Mouse (Mus musculus) neural tube, embryonic 12.5 days (tissue): ENCODE results near the gene 4930562C15Rik. TPM values are rescaled to one million over a fixed set of nuclear protein-coding genes. Genes with fewer than 3 reads are reported as not detected.

Experiments used
- ATAC-seq: fragments of 200-750 bp; cut with Nextera tagmentation; 2 replicates; pipeline ENCODE4 v1.8.0; 2017; ENCODE audit warnings: low read depth, mild to moderate bottlenecking, moderate TSS enrichment, moderate library complexity; ENCODE audit not compliant: low FRiP score
- H3K27ac ChIP-seq: fragments of 300-500 bp; sonication (generic); 2 replicates; pipeline ENCODE4 v1.5.1; 2016
- H3K27me3 ChIP-seq: fragments of 300-500 bp; sonication (generic); replicated peaks from 2 replicates; pipeline ENCODE4 v1.6.1; 2016; ENCODE audit warnings: mild to moderate bottlenecking
- H3K36me3 ChIP-seq: fragments of 300-500 bp; sonication (generic); 2 replicates; pipeline ENCODE4 v1.6.1; 2016; ENCODE audit warnings: mild to moderate bottlenecking
- H3K4me1 ChIP-seq: fragments of 300-500 bp; sonication (generic); 2 replicates; pipeline ENCODE4 v1.6.1; 2016
- H3K4me2 ChIP-seq: fragments of 300-500 bp; sonication (generic); replicated peaks from 2 replicates; pipeline ENCODE4 v1.6.1; 2016; ENCODE audit warnings: mild to moderate bottlenecking
- H3K4me3 ChIP-seq: fragments of 300-500 bp; sonication (generic); 2 replicates; pipeline ENCODE4 v1.5.1; 2016
- H3K9ac ChIP-seq: fragments of 300-500 bp; sonication (generic); 2 replicates; pipeline ENCODE4 v1.6.1; 2016; ENCODE audit warnings: mild to moderate bottlenecking
- H3K9me3 ChIP-seq: fragments of 300-500 bp; sonication (generic); 2 replicates; pipeline ENCODE4 v1.6.1; 2016; ENCODE audit warnings: mild to moderate bottlenecking
- WGBS: fragments of 180-500 bp; shearing (Covaris S2); methylation state at CpG from one replicate; pipeline ENCODE4 v1.1.7; 2016; 5-methylcytosine and 5-hydroxymethylcytosine counted together
- polyA plus RNA-seq: library from polyadenylated mRNA; unstranded; fragments of >200 nt; fragmentation: Nextera tagmentation; extraction: Ambion mirVana; gene quantifications from 2 replicates; pipeline ENCODE4 v1.2.1, GENCODE M21; 2016

Gene 4930562C15Rik
- polyA plus RNA-seq, 1 experiment from 2014 or later = 0.27 TPM

DNA sequence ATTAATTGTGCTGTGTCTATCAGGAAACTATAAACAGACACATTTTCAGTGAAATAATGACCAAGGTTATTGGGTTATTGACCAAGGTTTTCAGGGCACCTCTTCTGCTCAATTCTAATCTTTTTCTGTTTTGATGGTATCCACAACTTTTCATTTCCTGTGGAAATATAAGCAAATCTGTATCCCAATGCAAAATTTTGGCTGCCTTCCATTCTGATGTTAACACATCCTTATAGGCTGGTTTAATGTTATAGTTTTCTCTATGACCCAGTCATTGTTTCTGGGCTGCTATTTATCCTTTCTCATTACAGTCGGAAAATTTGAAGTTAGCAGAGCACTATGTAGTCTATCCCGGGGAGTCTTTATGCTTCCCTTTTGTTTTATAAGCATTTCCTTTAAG lies 64.5 kb downstream of the 4930562C15Rik start:
- no peaks in the 10 kb centered on the region for H3K9me3 ChIP-seq
- H3K27ac ChIP-seq = no peak overlapping the region
- no peak overlapping the region for H3K4me3 ChIP-seq
- H3K36me3 ChIP-seq = no peaks in the 10 kb centered on the region
- H3K4me1 ChIP-seq = no peaks in the 10 kb centered on the region; the same call in 1 of the 2 replicates
- H3K9ac ChIP-seq = no peak overlapping the region
- no peaks in the 10 kb centered on the region for H3K27me3 ChIP-seq
- no peak for ATAC-seq
- no peak overlapping the region for H3K4me2 ChIP-seq
- 84% methylated on average over 2 of the region's 2 CpGs for WGBS

DNA sequence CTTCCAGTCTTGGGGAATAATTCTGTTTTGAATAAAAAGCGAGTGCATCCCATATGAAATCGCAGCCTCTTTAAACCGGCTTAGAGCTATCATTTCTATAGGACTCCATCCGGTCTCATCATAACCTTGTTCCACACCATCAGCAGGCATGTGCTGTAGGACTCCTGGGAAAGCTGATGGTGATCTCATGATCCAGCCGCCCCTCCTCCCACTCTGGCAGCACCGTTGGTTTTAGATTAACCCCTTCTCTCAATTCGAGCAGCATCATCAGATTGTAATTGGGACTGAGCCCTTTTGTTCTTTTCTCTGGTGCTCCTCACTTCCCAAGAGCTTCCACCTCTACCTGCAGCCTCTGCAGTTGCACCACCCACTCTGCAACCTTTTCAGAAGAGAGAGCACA lies 66.0 kb downstream of the 4930562C15Rik start:
- H3K27me3 ChIP-seq = no peaks in the 10 kb centered on the region

GRCm38 (mm10) chr16:4902390-4902789 lies 67.2 kb downstream of the 4930562C15Rik start:
- ATAC-seq = no peak
- no peaks in the 10 kb centered on the region for H3K4me1 ChIP-seq
- no peak overlapping the region for H3K4me2 ChIP-seq
- no peak overlapping the region for H3K4me3 ChIP-seq
- 84% methylated on average over 2 of the region's 2 CpGs for WGBS
- H3K9me3 ChIP-seq = no peaks in the 10 kb centered on the region
- no peak overlapping the region for H3K27ac ChIP-seq
- 0 out of 2 replicates have a peak, but pooled peaks cover 1% of the 10 kb centered on the region for H3K36me3 ChIP-seq
- H3K27me3 ChIP-seq = no peaks in the 10 kb centered on the region
- no peak overlapping the region for H3K9ac ChIP-seq

More for the DNA sequence above, 66.0 kb downstream of the 4930562C15Rik start:
- H3K4me1 ChIP-seq = no peaks in the 10 kb centered on the region; the same call in 1 of the 2 replicates
- no peaks in the 10 kb centered on the region for H3K9me3 ChIP-seq
- no peak overlapping the region for H3K27ac ChIP-seq
- 64% methylated on average over 7 of the region's 7 CpGs for WGBS
- no peaks in the 10 kb centered on the region for H3K36me3 ChIP-seq
- H3K9ac ChIP-seq = no peak overlapping the region
- no peak for ATAC-seq
- no peak overlapping the region for H3K4me2 ChIP-seq
- H3K4me3 ChIP-seq = no peak overlapping the region

- Histone ChIP-seq H3K27me3 (no peaks in the 10 kb centered on the region), H3K9me3 (no peaks in the 10 kb centered on the region), H3K36me3 (0 out of 2 replicates have a peak, but pooled peaks cover 3% of the 10 kb centered on the region), H3K4me2 (no peak overlapping the region), H3K4me3 (no peak overlapping the region), H3K9ac (no peak overlapping the region), H3K4me1 (no peaks in the 10 kb centered on the region), H3K27ac (no peak overlapping the region)
- no peak for ATAC-seq
- 86% methylated on average over 6 of the region's 6 CpGs for WGBS
Observed at GRCm38 (mm10) chr16:4903491-4904102, 68.4 kb downstream of the 4930562C15Rik start.

DNA sequence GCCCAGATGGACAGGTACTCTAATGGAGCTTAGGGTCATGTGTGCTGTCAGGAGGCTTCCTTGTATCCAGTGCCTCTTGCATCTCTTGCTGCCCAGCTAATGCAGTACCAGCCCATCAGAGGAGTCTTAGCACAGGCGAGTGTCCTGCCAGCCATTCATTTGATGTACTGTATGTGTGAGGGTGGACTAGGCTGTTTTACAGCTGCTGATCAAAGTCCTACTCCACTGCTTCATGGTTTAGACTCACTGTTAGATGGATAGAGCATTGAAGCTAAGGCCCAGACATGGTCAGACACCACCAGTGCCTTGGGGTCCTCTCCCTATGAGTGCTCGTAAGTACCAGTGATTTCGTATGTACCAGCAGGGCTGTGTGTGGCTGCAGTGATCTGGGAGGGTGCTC lies 69.7 kb downstream of the 4930562C15Rik start:
- no peaks in the 10 kb centered on the region for H3K27me3 ChIP-seq
- H3K9me3 ChIP-seq = no peaks in the 10 kb centered on the region
- H3K27ac ChIP-seq = no peak overlapping the region
- H3K9ac ChIP-seq = no peak overlapping the region
- no peak overlapping the region for H3K4me2 ChIP-seq
- no peak for ATAC-seq
- WGBS = 91% methylated on average over 3 of the region's 3 CpGs
- no peak overlapping the region for H3K4me3 ChIP-seq
- peaks cover 11% of the 10 kb centered on the region; the same call in 1 of the 2 replicates for H3K36me3 ChIP-seq
- H3K4me1 ChIP-seq = no peaks in the 10 kb centered on the region

- 71% methylated on average over 1 of the region's 1 CpGs for WGBS
- Histone ChIP-seq H3K27ac (no peak overlapping the region), H3K4me1 (no peaks in the 10 kb centered on the region)
Observed at GRCm38 (mm10) chr16:4905591-4905990, 70.4 kb downstream of the 4930562C15Rik start.

GRCm38 (mm10) chr16:4906559-4906958 lies 71.3 kb downstream of the 4930562C15Rik start:
- H3K4me1 ChIP-seq = no peaks in the 10 kb centered on the region
- peaks cover 25% of the 10 kb centered on the region for H3K36me3 ChIP-seq

More at GRCm38 (mm10) chr16:4905591-4905990, 70.4 kb downstream of the 4930562C15Rik start:
- Histone ChIP-seq H3K36me3 (peaks cover 16% of the 10 kb centered on the region), H3K4me2 (no peak overlapping the region), H3K9ac (no peak overlapping the region), H3K4me3 (no peak overlapping the region), H3K9me3 (no peaks in the 10 kb centered on the region), H3K27me3 (no peaks in the 10 kb centered on the region)
- ATAC-seq = no peak

DNA sequence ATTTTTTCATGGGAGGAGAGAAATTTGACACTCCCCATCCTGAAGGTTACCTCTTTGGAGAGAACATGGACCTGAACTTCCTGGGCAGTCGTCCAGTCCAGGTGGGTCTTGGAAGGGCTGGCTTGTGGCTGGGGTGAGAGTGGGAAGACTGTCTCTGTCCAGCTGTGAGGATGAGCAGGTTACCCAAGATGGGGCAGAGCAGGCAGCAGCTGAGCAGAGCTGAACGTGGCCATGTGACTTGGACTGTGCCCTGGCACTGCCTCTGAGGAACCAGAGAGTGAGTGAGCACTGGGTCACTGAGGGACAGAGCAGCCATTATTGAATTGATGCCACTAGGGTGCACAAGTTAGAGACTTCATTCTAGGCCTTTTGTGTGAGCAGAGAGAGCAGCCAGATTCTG lies 72.2 kb downstream of the 4930562C15Rik start:
- Histone ChIP-seq H3K4me2 (no peak overlapping the region), H3K4me1 (no peaks in the 10 kb centered on the region), H3K27me3 (no peaks in the 10 kb centered on the region), H3K9ac (no peak overlapping the region), H3K27ac (no peak overlapping the region), H3K36me3 (peaks cover 34% of the 10 kb centered on the region), H3K4me3 (no peak overlapping the region), H3K9me3 (no peaks in the 10 kb centered on the region)
- ATAC-seq = no peak
- WGBS = 84% methylated on average over 2 of the region's 2 CpGs

More at GRCm38 (mm10) chr16:4906559-4906958, 71.3 kb downstream of the 4930562C15Rik start:
- no peaks in the 10 kb centered on the region for H3K9me3 ChIP-seq
- H3K27ac ChIP-seq = no peak overlapping the region
- H3K27me3 ChIP-seq = no peaks in the 10 kb centered on the region
- no peak overlapping the region for H3K9ac ChIP-seq
- no peak for ATAC-seq
- H3K4me2 ChIP-seq = no peak overlapping the region
- H3K4me3 ChIP-seq = no peak overlapping the region

- H3K9me3 ChIP-seq = no peaks in the 10 kb centered on the region
- no peaks in the 10 kb centered on the region for H3K27me3 ChIP-seq
- no peak overlapping the region for H3K27ac ChIP-seq
- 47% methylated on average over 4 of the region's 5 CpGs for WGBS
- no peak for ATAC-seq
- peaks cover 38% of the 10 kb centered on the region for H3K36me3 ChIP-seq
- H3K4me2 ChIP-seq = no peak overlapping the region
- no peak overlapping the region for H3K9ac ChIP-seq
- H3K4me1 ChIP-seq = no peaks in the 10 kb centered on the region
- H3K4me3 ChIP-seq = no peak overlapping the region
Observed at GRCm38 (mm10) chr16:4907972-4908371, 72.8 kb downstream of the 4930562C15Rik start.

DNA sequence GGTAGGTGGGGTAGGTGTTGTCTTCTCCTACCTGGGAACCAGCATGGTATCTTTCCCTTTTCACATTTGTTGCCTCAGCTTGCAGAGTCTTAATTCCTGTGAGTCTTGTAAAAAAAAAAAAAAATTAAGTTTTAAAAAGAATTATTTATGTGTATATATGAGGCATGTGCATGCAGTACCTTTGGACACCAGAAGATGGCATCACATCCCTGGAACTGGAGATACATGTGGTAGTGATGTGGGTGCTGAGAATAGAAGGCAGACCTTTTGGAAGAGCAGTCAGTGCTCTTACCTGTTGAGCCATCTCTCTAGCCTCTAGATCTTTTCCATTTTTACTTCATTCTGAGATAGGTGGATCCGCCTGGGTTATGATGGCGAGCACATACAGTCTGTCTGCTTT lies 74.5 kb downstream of the 4930562C15Rik start:
- no peak overlapping the region for H3K4me2 ChIP-seq
- 99% methylated on average over 2 of the region's 2 CpGs for WGBS
- H3K4me3 ChIP-seq = no peak overlapping the region
- H3K36me3 ChIP-seq = peaks cover 38% of the 10 kb centered on the region
- no peaks in the 10 kb centered on the region for H3K4me1 ChIP-seq
- ATAC-seq = no peak
- H3K9me3 ChIP-seq = no peaks in the 10 kb centered on the region
- no peak overlapping the region for H3K27ac ChIP-seq
- H3K9ac ChIP-seq = no peak overlapping the region
- no peaks in the 10 kb centered on the region for H3K27me3 ChIP-seq

DNA sequence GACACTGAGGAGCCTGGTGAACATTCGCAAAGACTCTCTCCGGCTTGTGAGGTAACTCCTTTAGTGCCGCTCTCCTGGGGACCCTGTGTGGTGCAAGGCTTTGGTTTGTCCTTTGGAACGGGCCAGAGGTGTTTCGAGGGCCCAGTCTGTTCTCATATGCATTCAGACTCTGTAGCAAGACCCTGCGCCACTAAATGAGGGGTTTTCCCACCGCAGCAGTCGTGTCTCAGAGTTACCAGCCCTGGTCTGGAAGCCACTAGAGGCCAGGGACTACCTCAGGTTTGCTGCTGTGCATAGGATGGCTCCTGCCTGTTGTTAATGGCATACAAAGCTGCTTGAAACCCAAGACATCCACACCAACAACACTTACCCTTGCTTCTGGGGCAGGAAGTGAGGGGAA lies 75.5 kb downstream of the 4930562C15Rik start:
- Histone ChIP-seq H3K4me3 (no peak overlapping the region), H3K27ac (no peak overlapping the region), H3K27me3 (no peaks in the 10 kb centered on the region), H3K36me3 (peaks cover 45% of the 10 kb centered on the region), H3K4me2 (no peak overlapping the region), H3K4me1 (no peaks in the 10 kb centered on the region), H3K9ac (no peak overlapping the region), H3K9me3 (no peaks in the 10 kb centered on the region)
- no peak for ATAC-seq
- WGBS = 94% methylated on average over 8 of the region's 8 CpGs

DNA sequence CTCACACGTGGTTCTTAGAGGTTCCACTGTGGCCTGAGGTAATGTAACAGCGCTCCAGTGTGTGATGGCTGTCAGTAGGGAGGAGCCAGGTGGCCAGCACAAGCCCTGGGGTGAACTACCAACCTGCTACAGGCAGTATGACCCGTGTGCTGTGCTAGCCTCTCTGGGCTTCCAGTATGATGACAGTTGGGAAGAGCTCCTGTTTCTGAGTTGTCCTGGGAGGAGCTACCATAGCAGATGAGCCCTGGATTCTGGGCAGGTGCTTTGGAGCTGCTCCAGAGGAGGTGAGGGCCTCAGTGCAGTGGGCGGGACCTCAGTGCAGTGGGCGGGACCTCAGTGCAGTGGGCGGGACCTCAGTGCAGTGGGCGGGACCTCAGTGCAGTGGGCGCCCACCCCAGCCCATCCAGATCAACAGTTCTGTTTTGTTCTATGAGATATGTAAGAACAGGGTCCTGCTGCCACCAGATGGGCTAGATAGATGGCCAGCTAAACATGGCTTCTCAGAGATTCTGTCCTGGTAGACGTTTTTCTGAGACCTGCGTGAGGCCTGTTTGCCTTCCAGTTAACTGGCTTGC lies 76.9 kb downstream of the 4930562C15Rik start:
- Histone ChIP-seq H3K4me3 (no peak overlapping the region), H3K27me3 (no peaks in the 10 kb centered on the region), H3K9me3 (no peaks in the 10 kb centered on the region), H3K4me1 (no peaks in the 10 kb centered on the region), H3K9ac (no peak overlapping the region), H3K27ac (no peak overlapping the region), H3K36me3 (peaks cover 58% of the 10 kb centered on the region), H3K4me2 (no peak overlapping the region)
- ATAC-seq = no peak
- WGBS = 79% methylated on average over 10 of the region's 10 CpGs
